Mouse (Mus musculus) gastrocnemius, postnatal 10 days (tissue): Measurements from ENCODE around the gene Foxn2. TPM values are rescaled to one million over a fixed set of nuclear protein-coding genes. Genes with fewer than 3 reads are reported as not detected.
"Not testable (repeated sequence)": the region's sequence is repeated elsewhere in the genome, so short reads cannot be mapped to it uniquely, and the experiment has no call there.

Experiments used
- DNase-seq: peaks from one replicate; pipeline ENCODE4 v3.0.0; 2021; ENCODE audit warnings: mixed read lengths
- total RNA-seq, 2 experiments: library from RNA; stranded (reverse); gene quantifications; 2 replicates each; pipeline ENCODE4 v1.2.3; 2021

Gene Foxn2
- total RNA-seq, 2 experiments from 2014 or later, result 17.5 to 19.4 TPM

GRCm38 (mm10) chr17:88441432-88442174 is 1.1 kb downstream of the Foxn2 start:
- DNase-seq, result peak; percentile 63

- no peak for DNase-seq
Observed at GRCm38 (mm10) chr17:88442661-88443060, 2.1 kb downstream of the Foxn2 start.

GRCm38 (mm10) chr17:88443186-88443585 is 2.7 kb downstream of the Foxn2 start:
- no peak for DNase-seq

GRCm38 (mm10) chr17:88458079-88458478 is 17.6 kb downstream of the Foxn2 start:
- no peak for DNase-seq

GRCm38 (mm10) chr17:88459516-88459915 is 19.0 kb downstream of the Foxn2 start:
- DNase-seq, result no peak

- no peak for DNase-seq
Observed at GRCm38 (mm10) chr17:88459916-88460901, 19.7 kb downstream of the Foxn2 start.

GRCm38 (mm10) chr17:88462658-88463057 is 22.1 kb downstream of the Foxn2 start:
- DNase-seq, result peak; percentile 37

- no peak for DNase-seq
Observed at GRCm38 (mm10) chr17:88466591-88466990, 26.1 kb downstream of the Foxn2 start.

GRCm38 (mm10) chr17:88467696-88468095 is 27.2 kb downstream of the Foxn2 start:
- no peak for DNase-seq

GRCm38 (mm10) chr17:88468655-88469398 is 28.3 kb downstream of the Foxn2 start:
- DNase-seq, result not testable (repeated sequence)

GRCm38 (mm10) chr17:88473766-88474165 is 33.3 kb downstream of the Foxn2 start:
- no peak for DNase-seq

GRCm38 (mm10) chr17:88477165-88477564 is 36.7 kb downstream of the Foxn2 start:
- no peak for DNase-seq

- no peak for DNase-seq
Observed at GRCm38 (mm10) chr17:88477699-88478098, 37.2 kb downstream of the Foxn2 start.

GRCm38 (mm10) chr17:88479040-88479439 is 38.5 kb downstream of the Foxn2 start:
- DNase-seq, result no peak

GRCm38 (mm10) chr17:88480369-88480768 is 39.9 kb downstream of the Foxn2 start:
- DNase-seq, result no peak

- DNase-seq, result no peak
Observed at GRCm38 (mm10) chr17:88481062-88481461, 40.6 kb downstream of the Foxn2 start.

GRCm38 (mm10) chr17:88481587-88481986 is 41.1 kb downstream of the Foxn2 start:
- DNase-seq, result no peak

- DNase-seq, result no peak
Observed at GRCm38 (mm10) chr17:88484539-88484938, 44.0 kb downstream of the Foxn2 start.

GRCm38 (mm10) chr17:88484951-88485350 is 44.4 kb downstream of the Foxn2 start:
- no peak for DNase-seq

GRCm38 (mm10) chr17:88490546-88490945 is 50.0 kb downstream of the Foxn2 start:
- no peak for DNase-seq

- no peak for DNase-seq
Observed at GRCm38 (mm10) chr17:88491366-88492106, 51.0 kb downstream of the Foxn2 start.

GRCm38 (mm10) chr17:88492107-88492460 is 51.6 kb downstream of the Foxn2 start:
- no peak for DNase-seq
